Mouse (Mus musculus) c-Kit-positive CD71-positive TER-119-negative erythroid progenitor cells, embryonic 14.5 days (primary cell): Measurements from ENCODE around the gene Ahcy.
"Not testable (repeated sequence)": the region's sequence is repeated elsewhere in the genome, so short reads cannot be mapped to it uniquely, and the experiment has no call there.

Source experiments
- DNase-seq: peaks from one replicate; pipeline ENCODE4 v3.0.0-alpha.2; 2013; ENCODE audit warnings: low read depth

Ahcy gene

GRCm38 (mm10) chr2:155073978-155074765 lies at the start of gene Ahcy:
Gene Ahcy, minus strand, starts transcription at chr2:155074497.
- peak; percentile 88 for DNase-seq

DNA sequence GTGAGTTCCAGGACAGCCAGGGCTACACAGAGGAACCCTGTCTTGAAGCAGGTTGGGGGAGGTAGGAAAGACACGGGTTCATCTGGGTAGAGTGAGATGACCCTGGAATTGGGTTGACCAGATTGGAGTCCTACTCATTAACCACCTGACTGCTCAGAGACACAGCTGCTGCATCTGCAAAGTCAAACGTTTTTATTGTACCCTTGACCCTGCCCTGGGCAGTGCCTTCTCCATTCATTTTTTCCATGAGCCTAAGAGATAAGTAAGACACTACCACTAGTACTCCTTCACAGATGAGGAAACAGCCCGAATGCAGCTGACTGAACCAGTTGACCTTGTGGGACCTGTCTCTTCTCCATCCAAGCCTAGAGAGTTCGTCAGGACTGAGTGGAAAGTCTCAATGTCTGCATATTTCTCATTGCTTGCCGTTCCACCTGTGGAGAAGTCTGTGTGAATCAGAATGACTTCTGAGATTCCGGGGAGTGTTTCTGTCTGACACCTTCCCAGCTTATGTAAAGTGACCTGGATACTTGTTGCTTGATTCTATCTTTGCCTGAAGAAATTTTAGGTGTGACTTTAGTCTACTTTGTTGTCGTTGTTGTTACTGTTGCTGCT lies 41.0 kb upstream of the Ahcy start:
- no peak for DNase-seq

DNA sequence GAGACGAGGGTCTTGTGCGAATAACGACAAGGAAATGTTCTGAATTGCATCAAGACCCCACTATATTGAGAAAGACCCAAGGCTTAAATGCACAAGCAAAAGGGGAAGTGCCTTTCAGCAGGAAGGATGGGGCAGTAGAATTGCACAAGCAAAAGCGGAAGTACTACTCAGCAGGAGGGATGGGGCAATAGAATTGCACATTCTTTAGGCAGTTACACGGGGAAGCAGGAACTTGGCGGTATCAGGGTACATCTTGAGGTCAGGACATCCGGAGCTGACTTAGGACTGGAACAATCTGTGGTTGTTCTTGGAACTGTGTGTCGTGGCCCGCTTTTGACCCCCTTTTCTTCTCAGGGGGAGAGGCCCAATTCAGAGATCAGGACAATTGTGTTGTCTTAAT lies 33.0 kb upstream of the Ahcy start:
- DNase-seq, result not testable (repeated sequence)

GRCm38 (mm10) chr2:155103607-155104006 lies 29.3 kb upstream of the Ahcy start:
- no peak for DNase-seq

GRCm38 (mm10) chr2:155101761-155102181 lies 27.5 kb upstream of the Ahcy start:
- DNase-seq, result no peak

GRCm38 (mm10) chr2:155100796-155101259 lies 26.5 kb upstream of the Ahcy start:
- no peak for DNase-seq

- no peak for DNase-seq
Measured at GRCm38 (mm10) chr2:155099994-155100795, 25.9 kb upstream of the Ahcy start.

- DNase-seq, result no peak
Measured at GRCm38 (mm10) chr2:155099421-155099820, 25.1 kb upstream of the Ahcy start.

- DNase-seq, result no peak
Measured at GRCm38 (mm10) chr2:155098720-155099380, 24.6 kb upstream of the Ahcy start.

GRCm38 (mm10) chr2:155093418-155093817 lies 19.1 kb upstream of the Ahcy start:
- no peak for DNase-seq

- no peak for DNase-seq
Measured at GRCm38 (mm10) chr2:155091743-155092075, 17.4 kb upstream of the Ahcy start.

GRCm38 (mm10) chr2:155090909-155091742 lies 16.8 kb upstream of the Ahcy start:
- peak; percentile 83 for DNase-seq

- no peak for DNase-seq
Measured at GRCm38 (mm10) chr2:155088264-155088663, 14.0 kb upstream of the Ahcy start.

DNA sequence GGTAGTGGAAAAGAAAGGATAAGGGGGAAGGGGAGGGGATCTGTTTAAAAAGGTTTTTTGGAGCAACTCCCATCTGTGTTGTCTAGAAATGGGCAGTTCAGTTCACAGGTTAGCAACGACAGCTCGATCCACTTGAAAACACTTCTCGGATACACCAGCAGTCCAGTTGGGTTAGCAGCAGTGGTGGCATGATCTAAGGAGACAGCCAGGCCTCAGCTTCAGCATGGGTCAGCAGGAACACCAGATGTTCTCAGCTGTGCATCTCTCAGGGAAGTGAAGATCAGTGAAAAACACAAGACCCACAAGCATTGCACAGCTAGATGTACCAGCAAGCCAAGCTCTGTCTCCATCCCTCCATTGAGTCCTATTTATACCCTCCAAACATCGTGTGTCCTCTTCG lies 12.0 kb upstream of the Ahcy start:
- no peak for DNase-seq

DNA sequence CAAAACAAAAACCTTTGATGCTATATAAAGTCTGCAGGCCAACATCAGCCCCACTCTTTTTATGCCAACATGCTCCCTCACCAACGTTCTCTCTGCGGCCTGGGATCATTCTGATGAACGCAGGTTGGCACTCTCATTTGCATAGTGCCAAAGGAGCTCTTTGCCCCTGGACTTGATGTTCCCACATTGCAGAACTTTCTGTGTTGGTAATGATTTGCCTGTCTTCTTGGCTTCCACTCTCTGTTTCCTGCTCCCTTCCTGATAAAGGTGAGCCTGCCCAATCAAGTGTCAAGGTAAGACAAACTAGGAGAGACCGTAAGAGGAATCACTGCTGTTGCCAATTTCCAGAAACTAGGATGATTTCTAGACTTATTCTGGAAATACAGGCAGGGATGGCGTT lies 10.2 kb upstream of the Ahcy start:
- no peak for DNase-seq

DNA sequence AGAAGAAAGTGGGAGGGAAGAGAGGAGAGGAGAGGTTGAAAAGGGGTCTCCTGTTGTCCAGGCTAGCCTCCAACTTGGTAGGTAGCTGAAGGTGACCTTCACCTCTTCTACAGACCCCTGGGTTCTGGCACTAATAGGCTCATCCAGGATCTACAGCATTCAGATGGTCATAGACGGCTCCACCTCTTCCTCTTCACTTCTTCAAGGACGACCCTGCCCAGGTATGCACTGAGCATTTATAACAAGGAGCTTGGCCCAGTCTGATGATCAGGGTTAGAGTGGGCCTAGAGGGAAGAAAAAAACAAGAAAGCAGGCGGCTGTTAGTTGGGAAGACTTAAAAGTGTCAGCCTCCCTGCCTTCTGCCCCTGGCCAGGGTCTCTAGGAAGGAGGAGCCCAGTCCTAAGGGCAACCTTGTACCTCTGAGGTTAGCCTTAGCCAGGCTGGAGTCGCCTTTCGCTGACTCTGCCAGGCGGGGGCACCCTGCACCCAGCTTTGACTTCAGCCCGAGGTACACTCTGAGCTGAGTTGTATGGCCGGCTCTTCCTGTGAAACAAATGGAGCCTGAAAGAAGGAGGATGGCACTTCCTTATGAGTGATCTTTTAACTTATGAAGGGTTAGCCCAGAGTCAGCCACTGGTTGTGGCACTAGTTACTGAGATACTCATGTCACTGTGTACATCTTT lies 8.0 kb upstream of the Ahcy start:
- peak; percentile 50 for DNase-seq

GRCm38 (mm10) chr2:155081056-155081455 lies 6.8 kb upstream of the Ahcy start:
- no peak for DNase-seq

DNA sequence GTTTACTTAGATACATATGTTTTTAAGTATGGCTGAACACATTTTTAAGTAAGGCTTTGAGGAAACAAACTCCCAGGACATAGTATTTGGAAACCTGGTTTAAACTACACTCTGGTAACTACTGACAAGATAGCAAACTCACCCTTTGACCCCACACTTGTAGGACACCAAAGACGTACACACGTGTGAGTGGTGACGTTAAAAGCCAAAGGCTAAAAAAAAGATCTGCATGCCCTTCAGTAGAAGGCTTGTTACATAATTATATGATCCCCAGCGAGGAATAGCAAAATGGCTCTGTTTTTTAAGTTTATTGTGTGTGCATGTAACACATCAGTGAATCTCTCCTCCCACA lies 5.9 kb upstream of the Ahcy start:
- no peak for DNase-seq

GRCm38 (mm10) chr2:155079500-155080178 lies 5.3 kb upstream of the Ahcy start:
- no peak for DNase-seq

DNA sequence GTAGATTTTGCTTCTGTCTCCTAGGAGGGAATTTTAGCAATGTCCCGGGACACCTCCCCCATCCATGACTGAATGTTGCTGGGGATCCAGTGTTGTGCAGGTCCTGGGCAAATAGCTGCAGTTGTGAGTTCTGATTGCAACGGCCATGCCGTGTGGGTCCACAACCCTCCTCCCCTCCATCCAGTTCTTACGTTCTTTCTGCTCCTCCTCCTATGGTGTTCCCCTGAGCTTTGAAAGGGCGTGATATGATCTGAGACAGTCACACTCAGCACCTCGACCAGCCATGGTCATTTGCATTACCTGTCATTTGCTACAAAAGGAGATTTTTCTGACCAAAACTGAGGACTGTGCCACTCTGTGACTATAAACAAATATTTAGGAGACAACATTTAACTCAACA lies 1.4 kb upstream of the Ahcy start:
- no peak for DNase-seq
